ENCODE assay signal across 18 mouse cellular contexts in the genomic region with DNA sequence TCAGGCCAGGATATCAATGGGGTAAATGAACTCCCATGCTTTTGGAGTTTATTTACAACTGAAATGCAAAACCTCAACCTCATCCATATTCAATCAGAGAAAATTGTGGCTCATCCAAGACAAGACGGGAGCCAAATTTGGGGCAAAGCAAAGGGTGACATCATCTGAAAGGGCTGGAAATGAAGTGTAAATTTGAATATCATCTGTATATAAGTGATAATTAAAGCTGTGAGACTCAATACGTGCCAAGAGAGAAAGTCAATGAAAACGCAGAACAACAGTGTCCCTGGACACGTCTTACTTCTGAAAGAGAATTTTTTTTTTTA.
DNase-seq lines count a peak whose midpoint lies in the region; ATAC-seq and TF ChIP-seq lines count a peak whose summit lies in the region.
"Had no signal": no experiment of that assay in that cellular context is flagged by ENCODE, and none has a peak within 500 bp of the region (broad histone marks: within the 10 kb centered on the region; RNA-seq: fewer than 3 reads in every experiment).

No protein-coding gene starts in this region.

- 68% methylated on average over 4 of the region's 4 CpGs for WGBS in midbrain, embryonic 13.5 days
- 61% methylated on average over 4 of the region's 4 CpGs for WGBS in midbrain, embryonic 16.5 days
- WGBS in forebrain, embryonic 16.5 days: 8% methylated on average over 4 of the region's 4 CpGs
- 77% methylated on average over 4 of the region's 4 CpGs for WGBS in kidney, adult 2 months

- DNase-seq in frontal cortex, postnatal 14 days (ENCODE audit: low spot score in 2 of 2): no peak
- DNase-seq in brain, adult 2 months (ENCODE audit: low read depth, low spot score): peak; percentile 55
- no peak for DNase-seq in kidney, adult 2 months
- DNase-seq: cerebellum, adult 11-12 months; gastrocnemius, postnatal 25 days; thymus, postnatal 14 days had no signal

- H3K36me3 ChIP-seq in midbrain, embryonic 13.5 days: no peaks in the 10 kb centered on the region
- no peaks in the 10 kb centered on the region for H3K36me3 ChIP-seq in midbrain, embryonic 16.5 days (ENCODE audit: control insufficient read depth, insufficient read depth, low read length)
- no peaks in the 10 kb centered on the region for H3K36me3 ChIP-seq in forebrain, embryonic 16.5 days (ENCODE audit: control insufficient read depth, insufficient read depth)
- H3K36me3 ChIP-seq in kidney, adult 2 months (ENCODE audit: control insufficient read depth, insufficient read depth, low read length): no peaks in the 10 kb centered on the region
- H3K36me3 ChIP-seq: hindbrain, embryonic 13.5 days; limb, embryonic 10.5 days; neural tube, embryonic 13.5 days had no signal

- no peaks in the 10 kb centered on the region for H3K27me3 ChIP-seq in midbrain, embryonic 13.5 days
- H3K27me3 ChIP-seq in midbrain, embryonic 16.5 days (ENCODE audit: control insufficient read depth, insufficient read depth, low read depth, low read length): no peaks in the 10 kb centered on the region
- no peaks in the 10 kb centered on the region for H3K27me3 ChIP-seq in forebrain, embryonic 16.5 days (replicated peaks; ENCODE audit: control insufficient read depth, insufficient read depth, low read length)
- H3K27me3 ChIP-seq in kidney, adult 2 months (replicated peaks; ENCODE audit: control insufficient read depth, insufficient read depth, low read length): no peaks in the 10 kb centered on the region; the same call in 1 of the 2 replicates
- H3K27me3 ChIP-seq: hindbrain, embryonic 13.5 days; neural tube, embryonic 13.5 days had no signal

- 0 out of 2 replicates have a peak overlapping the region, but pooled peaks have one; percentile 12 for H3K27ac ChIP-seq in midbrain, embryonic 13.5 days
- no peak overlapping the region for H3K27ac ChIP-seq in midbrain, embryonic 16.5 days (ENCODE audit: low read length)
- peak overlapping the region; percentile 81 for H3K27ac ChIP-seq in forebrain, embryonic 16.5 days (ENCODE audit: low read length)
- no peak overlapping the region for H3K27ac ChIP-seq in kidney, adult 2 months (ENCODE audit: insufficient read depth, low read depth, low read length)
- H3K27ac ChIP-seq: kidney, postnatal 0 days; left cerebral cortex, adult 2 months; limb, embryonic 10.5 days; neural tube, embryonic 13.5 days had no signal

- peak; percentile 69 for ATAC-seq in frontal cortex, adult (ENCODE audit: low TSS enrichment)
- no peak for ATAC-seq in midbrain, embryonic 13.5 days
- no peak for ATAC-seq in midbrain, embryonic 16.5 days
- peak; percentile 80 for ATAC-seq in forebrain, embryonic 16.5 days

- no peak overlapping the region for H3K4me2 ChIP-seq in midbrain, embryonic 13.5 days (replicated peaks)
- no peak overlapping the region for H3K4me2 ChIP-seq in midbrain, embryonic 16.5 days (ENCODE audit: low read length)
- H3K4me2 ChIP-seq in forebrain, embryonic 16.5 days (ENCODE audit: low read length): peak overlapping the region; percentile 46; the same call in 1 of the 2 replicates
- H3K4me2 ChIP-seq: hindbrain, embryonic 13.5 days; liver, embryonic 11.5 days; lung, embryonic 14.5 days; neural tube, embryonic 13.5 days had no signal

- H3K9me3 ChIP-seq in midbrain, embryonic 13.5 days: no peaks in the 10 kb centered on the region
- no peaks in the 10 kb centered on the region for H3K9me3 ChIP-seq in midbrain, embryonic 16.5 days (replicated peaks; ENCODE audit: control insufficient read depth, low read length, poor library complexity, severe bottlenecking)
- no peaks in the 10 kb centered on the region; the same call in 1 of the 2 replicates for H3K9me3 ChIP-seq in forebrain, embryonic 16.5 days (ENCODE audit: control insufficient read depth, low read length)
- H3K9me3 ChIP-seq: hindbrain, embryonic 13.5 days; limb, embryonic 10.5 days; neural tube, embryonic 13.5 days had no signal

- TF ChIP-seq POLR2A in kidney, adult 2 months (IDR thresholded peaks at IDR 0.05; ENCODE audit: low read depth, low read length): no peak

- no peak overlapping the region for H3K4me3 ChIP-seq in midbrain, embryonic 13.5 days (replicated peaks)
- H3K4me3 ChIP-seq in midbrain, embryonic 16.5 days (ENCODE audit: low read depth, low read length): no peak overlapping the region
- H3K4me3 ChIP-seq in forebrain, embryonic 16.5 days (replicated peaks; ENCODE audit: low read length): no peak overlapping the region
- no peak overlapping the region for H3K4me3 ChIP-seq in kidney, adult 2 months (ENCODE audit: insufficient read depth, low read depth, low read length)
- H3K4me3 ChIP-seq: erythroblast, embryonic 14.5 days; hindbrain, embryonic 13.5 days; left cerebral cortex, adult 2 months; limb, embryonic 10.5 days; neural tube, embryonic 13.5 days had no signal

- no peak overlapping the region for H3K9ac ChIP-seq in midbrain, embryonic 13.5 days (replicated peaks)
- no peak overlapping the region for H3K9ac ChIP-seq in midbrain, embryonic 16.5 days (ENCODE audit: low read depth, low read length)
- H3K9ac ChIP-seq in forebrain, embryonic 16.5 days (replicated peaks; ENCODE audit: low read depth, low read length): no peak overlapping the region
- H3K9ac ChIP-seq: hindbrain, embryonic 13.5 days; lung, embryonic 14.5 days; neural tube, embryonic 13.5 days had no signal

- no peak for TF ChIP-seq CTCF in kidney, adult 2 months (conservative IDR thresholded peaks at IDR 0.05; ENCODE audit: insufficient read depth, insufficient read length, low read depth, low read length)

- peaks cover 19% of the 10 kb centered on the region for H3K4me1 ChIP-seq in midbrain, embryonic 13.5 days (replicated peaks)
- H3K4me1 ChIP-seq in midbrain, embryonic 16.5 days (ENCODE audit: control insufficient read depth, insufficient read depth, low read length): peaks cover 16% of the 10 kb centered on the region
- H3K4me1 ChIP-seq in forebrain, embryonic 16.5 days (replicated peaks; ENCODE audit: control insufficient read depth, insufficient read depth, low read length): peaks cover 28% of the 10 kb centered on the region
- no peaks in the 10 kb centered on the region for H3K4me1 ChIP-seq in kidney, adult 2 months (ENCODE audit: control insufficient read depth, insufficient read depth, low read length)

Comparison
In these comparisons a context has a peak if more than half of its experiments do, and no peak if none do; other contexts are left out.
1. H3K27ac ChIP-seq: peak in midbrain, embryonic 13.5 days (single experiment) and forebrain, embryonic 16.5 days (single experiment); none in midbrain, embryonic 16.5 days (single experiment) and kidney, adult 2 months (single experiment).
2. ATAC-seq: peak in frontal cortex, adult (single experiment) and forebrain, embryonic 16.5 days (single experiment); none in midbrain, embryonic 13.5 days (single experiment) and midbrain, embryonic 16.5 days (single experiment).